Mouse (Mus musculus): ENCODE data around the gene Pbx1. TPM values are rescaled to one million over a fixed set of nuclear protein-coding genes. Genes with fewer than 3 reads are reported as not detected.

Gene Pbx1
- polyA plus RNA-seq, 1 experiment, result 332 TPM

- TF ChIP-seq CTCF (IDR thresholded peaks at IDR 0.05; ENCODE audit: insufficient read depth, low read depth, low read length), result no peak
- no peak for TF ChIP-seq POLR2A (IDR thresholded peaks at IDR 0.05; ENCODE audit: insufficient read depth, low read depth, low read length)
- 0 out of 2 replicates have a peak overlapping the region, but pooled peaks have one; percentile 38 for H3K27ac ChIP-seq (ENCODE audit: insufficient read depth, low read depth, low read length)
- WGBS, result 41% methylated on average over 7 of the region's 7 CpGs
- no peak overlapping the region for H3K4me3 ChIP-seq (ENCODE audit: insufficient read depth, low read depth, low read length)
- peaks cover 19% of the 10 kb centered on the region for H3K4me1 ChIP-seq (ENCODE audit: control insufficient read depth, insufficient read depth, low read length)
Measured at GRCm38 (mm10) chr1:168364325-168364724, 67.7 kb downstream of the Pbx1 start.

- Histone ChIP-seq H3K27ac (ENCODE audit: insufficient read depth, low read depth, low read length) (peak overlapping the region; percentile 28; the same call in 1 of the 2 replicates), H3K4me1 (ENCODE audit: control insufficient read depth, insufficient read depth, low read length) (peaks cover 29% of the 10 kb centered on the region), H3K4me3 (ENCODE audit: insufficient read depth, low read depth, low read length) (no peak overlapping the region)
- no peak for TF ChIP-seq POLR2A (IDR thresholded peaks at IDR 0.05; ENCODE audit: insufficient read depth, low read depth, low read length)
- TF ChIP-seq CTCF (IDR thresholded peaks at IDR 0.05; ENCODE audit: insufficient read depth, low read depth, low read length), result no peak
- 29% methylated on average over 11 of the region's 11 CpGs for WGBS
Measured at GRCm38 (mm10) chr1:168363053-168363452, 69.0 kb downstream of the Pbx1 start.

- H3K4me1 ChIP-seq (ENCODE audit: control insufficient read depth, insufficient read depth, low read length), result peaks cover 32% of the 10 kb centered on the region
- no peak overlapping the region for H3K4me3 ChIP-seq (ENCODE audit: insufficient read depth, low read depth, low read length)
- WGBS, result 26% methylated on average over 10 of the region's 10 CpGs
- H3K27ac ChIP-seq (ENCODE audit: insufficient read depth, low read depth, low read length), result peak overlapping the region; percentile 60; the same call in 1 of the 2 replicates
- TF ChIP-seq POLR2A (IDR thresholded peaks at IDR 0.05; ENCODE audit: insufficient read depth, low read depth, low read length) (no peak), CTCF (IDR thresholded peaks at IDR 0.05; ENCODE audit: insufficient read depth, low read depth, low read length) (no peak)
Measured at GRCm38 (mm10) chr1:168362464-168362863, 69.6 kb downstream of the Pbx1 start.

- WGBS, result 13% methylated on average over 26 of the region's 26 CpGs
- Histone ChIP-seq H3K4me3 (ENCODE audit: insufficient read depth, low read depth, low read length) (peak overlapping the region; percentile 4; the same call in 1 of the 2 replicates), H3K27ac (ENCODE audit: insufficient read depth, low read depth, low read length) (peak overlapping the region; percentile 56), H3K4me1 (ENCODE audit: control insufficient read depth, insufficient read depth, low read length) (peaks cover 40% of the 10 kb centered on the region)
- TF ChIP-seq CTCF (IDR thresholded peaks at IDR 0.05; ENCODE audit: insufficient read depth, low read depth, low read length) (no peak), POLR2A (IDR thresholded peaks at IDR 0.05; ENCODE audit: insufficient read depth, low read depth, low read length) (no peak)
Measured at GRCm38 (mm10) chr1:168357680-168358611, 74.1 kb downstream of the Pbx1 start.

GRCm38 (mm10) chr1:168356970-168357441, 75.1 kb downstream of the Pbx1 start:
- Histone ChIP-seq H3K27ac (ENCODE audit: insufficient read depth, low read depth, low read length) (peak overlapping the region; percentile 24; the same call in 1 of the 2 replicates), H3K4me1 (ENCODE audit: control insufficient read depth, insufficient read depth, low read length) (peaks cover 44% of the 10 kb centered on the region), H3K4me3 (ENCODE audit: insufficient read depth, low read depth, low read length) (no peak overlapping the region)
- 15% methylated on average over 14 of the region's 14 CpGs for WGBS
- TF ChIP-seq POLR2A (IDR thresholded peaks at IDR 0.05; ENCODE audit: insufficient read depth, low read depth, low read length) (no peak), CTCF (IDR thresholded peaks at IDR 0.05; ENCODE audit: insufficient read depth, low read depth, low read length) (no peak)

- TF ChIP-seq POLR2A (IDR thresholded peaks at IDR 0.05; ENCODE audit: insufficient read depth, low read depth, low read length), result no peak
- TF ChIP-seq CTCF (IDR thresholded peaks at IDR 0.05; ENCODE audit: insufficient read depth, low read depth, low read length), result no peak
- WGBS, result 26% methylated on average over 10 of the region's 10 CpGs
- Histone ChIP-seq H3K4me1 (ENCODE audit: control insufficient read depth, insufficient read depth, low read length) (peaks cover 47% of the 10 kb centered on the region), H3K4me3 (ENCODE audit: insufficient read depth, low read depth, low read length) (no peak overlapping the region), H3K27ac (ENCODE audit: insufficient read depth, low read depth, low read length) (no peak overlapping the region)
Measured at GRCm38 (mm10) chr1:168355985-168356556, 76.0 kb downstream of the Pbx1 start.

GRCm38 (mm10) chr1:168354934-168355333, 77.1 kb downstream of the Pbx1 start:
- no peak overlapping the region for H3K27ac ChIP-seq (ENCODE audit: insufficient read depth, low read depth, low read length)
- H3K4me1 ChIP-seq (ENCODE audit: control insufficient read depth, insufficient read depth, low read length), result peaks cover 44% of the 10 kb centered on the region
- no peak overlapping the region for H3K4me3 ChIP-seq (ENCODE audit: insufficient read depth, low read depth, low read length)
- TF ChIP-seq POLR2A (IDR thresholded peaks at IDR 0.05; ENCODE audit: insufficient read depth, low read depth, low read length), result no peak
- TF ChIP-seq CTCF (IDR thresholded peaks at IDR 0.05; ENCODE audit: insufficient read depth, low read depth, low read length), result no peak
- 19% methylated on average over 4 of the region's 4 CpGs for WGBS

- TF ChIP-seq CTCF (IDR thresholded peaks at IDR 0.05; ENCODE audit: insufficient read depth, low read depth, low read length), result no peak
- no peak overlapping the region for H3K4me3 ChIP-seq (ENCODE audit: insufficient read depth, low read depth, low read length)
- 59% methylated on average over 8 of the region's 8 CpGs for WGBS
- peaks cover 28% of the 10 kb centered on the region for H3K4me1 ChIP-seq (ENCODE audit: control insufficient read depth, insufficient read depth, low read length)
- H3K27ac ChIP-seq (ENCODE audit: insufficient read depth, low read depth, low read length), result no peak overlapping the region
Measured at GRCm38 (mm10) chr1:168348036-168348784, 83.9 kb downstream of the Pbx1 start.
